Mouse (Mus musculus) right cerebral cortex, postnatal 4 days (tissue): ENCODE measurements at regions not wholly inside any gene's neighbourhood (a gene's known extent, or its start where the extent isn't known, plus 50 kb on each side); places are given as distances from the start of the nearest gene placed in this dataset.
"Not testable (repeated sequence)": the region's sequence is repeated elsewhere in the genome, so short reads cannot be mapped to it uniquely, and the experiment has no call there.

Experiments used
- DNase-seq: peaks from one replicate; pipeline ENCODE4 v3.0.0-alpha.2; 2022

- no peak for DNase-seq
These were observed 570.8 kb upstream of the Smc2 start for GRCm38 (mm10) chr4:51868250-51868649.

DNA sequence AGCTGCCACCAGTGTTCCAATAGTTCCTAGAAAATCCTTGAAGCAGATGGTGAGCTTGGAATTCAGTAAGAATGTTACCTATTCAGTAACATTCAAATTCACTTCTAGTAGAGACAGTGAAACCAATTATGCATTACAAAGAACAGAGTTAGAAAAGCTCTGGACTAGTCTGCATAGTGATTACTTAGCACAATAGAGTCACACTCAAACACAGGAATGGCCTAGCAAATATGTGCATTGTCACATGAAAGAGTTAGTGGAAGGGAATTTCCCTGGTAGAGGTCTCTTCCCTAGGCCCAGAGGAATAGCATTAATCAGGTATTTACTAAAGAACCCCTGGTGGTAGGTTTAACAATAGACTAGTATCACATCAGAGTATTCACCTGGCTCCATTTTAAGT is 570.3 kb upstream of the Smc2 start:
- not testable (repeated sequence) for DNase-seq

DNA sequence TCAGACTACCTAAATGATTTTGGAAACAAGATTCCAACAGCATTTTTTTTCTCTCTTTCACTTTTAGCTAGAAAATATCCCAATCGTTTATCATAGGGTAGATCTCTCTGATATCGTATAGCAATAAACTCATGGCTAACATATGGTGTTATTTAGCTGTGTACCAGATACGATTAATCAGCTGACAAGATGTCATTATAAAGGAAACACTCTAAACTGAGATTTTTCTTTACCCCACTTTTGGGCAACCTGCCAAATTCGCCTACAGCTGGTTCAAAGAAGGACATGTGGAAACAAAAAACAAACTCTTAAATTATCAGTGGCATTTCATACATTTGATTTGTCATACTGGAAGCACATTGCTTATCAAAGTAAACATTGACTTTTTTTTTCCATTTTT is 553.6 kb upstream of the Smc2 start:
- peak; percentile 7 for DNase-seq

DNA sequence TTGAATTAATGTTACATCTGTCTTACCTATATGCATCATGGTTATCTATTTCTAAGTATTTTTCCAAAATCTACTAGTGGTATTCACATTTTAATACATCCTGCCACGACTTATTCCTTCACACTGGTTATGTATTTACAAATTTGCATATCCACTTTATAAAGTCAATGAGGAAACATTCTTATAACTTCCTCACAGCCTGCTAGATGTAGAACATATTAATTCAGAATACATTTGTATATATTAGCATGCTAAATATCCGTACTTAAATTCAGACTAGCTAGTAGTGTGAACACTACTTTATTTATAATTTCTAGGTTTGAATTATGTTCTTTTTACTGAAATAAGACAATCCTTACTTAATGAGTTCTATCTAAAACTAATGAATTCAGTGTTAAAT is 549.8 kb upstream of the Smc2 start:
- no peak for DNase-seq

DNA sequence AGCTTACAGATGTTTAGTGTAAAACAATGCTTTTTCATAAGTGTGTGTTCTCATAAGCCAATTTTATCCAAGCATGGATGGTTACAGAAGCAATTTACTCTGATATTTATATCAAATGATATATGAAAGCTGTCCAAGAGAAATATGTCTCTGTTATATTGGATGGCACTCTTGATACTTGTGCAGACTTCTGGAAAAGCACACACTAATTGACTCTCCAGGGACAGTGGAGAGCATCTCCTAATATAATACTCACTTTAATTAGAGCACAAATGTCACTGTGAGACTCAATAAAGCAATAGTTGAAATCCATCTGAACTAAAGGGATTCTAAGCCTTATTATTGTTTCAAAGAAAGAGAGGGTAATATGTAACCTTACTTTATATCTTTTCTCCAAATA is 510.8 kb upstream of the Smc2 start:
- no peak for DNase-seq

DNA sequence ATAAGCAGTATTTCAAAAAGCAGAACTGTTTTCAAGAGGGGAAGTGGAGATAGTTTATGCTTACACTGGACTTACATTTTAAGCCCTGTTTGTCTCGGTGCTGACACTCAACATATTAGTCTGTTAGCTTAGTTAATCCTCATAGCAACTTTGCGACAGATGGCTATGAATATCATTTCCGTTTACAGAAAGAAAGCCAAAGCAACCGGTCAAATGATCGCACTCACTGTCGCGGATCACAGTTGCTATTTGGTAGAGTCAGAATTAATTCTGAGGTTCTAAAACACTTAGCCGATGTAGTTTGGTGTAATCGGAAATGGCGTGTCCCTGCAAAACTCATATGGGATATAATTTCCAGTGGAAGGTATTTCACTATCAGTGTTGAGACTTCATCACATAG is 469.3 kb upstream of the Smc2 start:
- no peak for DNase-seq

GRCm38 (mm10) chr4:51978962-51979361 is 460.1 kb upstream of the Smc2 start:
- DNase-seq, result peak; percentile 42

DNA sequence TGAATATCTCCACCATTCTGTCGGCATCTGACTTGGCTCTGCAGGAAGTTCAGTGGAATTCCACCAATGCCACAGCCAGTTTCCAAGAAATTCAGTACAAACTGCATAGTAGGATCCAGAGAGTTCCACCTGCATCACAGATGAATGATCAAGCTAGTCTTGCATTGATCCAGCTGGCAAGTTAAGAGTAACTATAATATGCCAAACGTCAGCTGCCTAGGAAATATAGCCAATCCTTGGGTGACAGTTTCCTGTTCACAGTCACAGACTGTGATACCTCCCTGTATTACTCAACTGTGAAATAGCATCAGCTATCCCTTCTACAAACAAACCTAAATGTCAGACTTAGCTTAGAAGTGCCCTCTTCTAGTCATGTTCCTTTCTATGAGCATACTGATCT is 446.6 kb upstream of the Smc2 start:
- DNase-seq, result no peak

DNA sequence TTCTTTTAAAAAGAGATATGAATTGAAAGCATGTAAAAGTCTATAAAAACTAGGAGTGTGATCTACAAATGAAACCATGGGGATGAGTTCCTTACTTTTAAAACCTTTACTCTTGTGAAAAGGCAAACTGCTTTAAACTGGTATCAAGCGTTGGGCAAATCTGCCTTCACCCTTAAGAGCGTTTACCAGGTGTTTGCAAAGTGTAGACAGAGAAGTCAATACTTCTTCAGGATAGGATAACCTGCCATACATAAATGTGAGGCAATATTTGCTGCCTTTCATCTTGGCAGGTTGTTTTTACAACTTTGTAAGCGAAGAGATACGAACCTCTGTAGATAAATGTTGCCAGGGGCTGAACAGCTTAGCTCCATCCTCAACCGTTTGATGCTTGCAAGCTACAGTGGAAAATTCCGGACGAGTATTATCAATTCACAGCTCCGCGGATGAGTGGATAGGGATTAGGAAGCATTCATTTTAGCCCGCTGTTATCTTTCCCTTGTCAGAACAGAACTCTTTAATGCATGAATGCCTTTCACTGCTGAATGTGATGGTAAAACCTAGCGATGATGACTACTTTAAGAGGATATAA is 402.2 kb upstream of the Smc2 start:
- no peak for DNase-seq

DNA sequence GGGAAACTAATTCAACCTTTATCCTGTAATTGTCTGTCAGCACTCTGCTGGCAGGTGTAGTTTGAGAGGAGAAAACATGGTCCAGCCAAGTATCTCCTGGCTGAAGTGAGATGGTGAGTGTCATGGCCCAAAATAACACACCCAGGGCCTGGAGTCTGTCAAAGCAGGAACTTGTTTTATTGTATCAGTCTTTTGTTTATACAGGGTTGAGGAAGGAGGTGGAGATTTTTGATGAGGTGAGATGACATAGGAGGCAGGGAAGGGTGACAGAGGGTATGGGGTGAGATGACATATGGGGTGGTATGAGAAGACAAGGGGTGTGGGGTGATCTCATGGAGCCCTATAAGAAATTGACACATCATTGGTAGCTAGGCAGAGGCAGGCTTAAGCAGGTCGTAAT is 395.6 kb upstream of the Smc2 start:
- DNase-seq, result no peak

DNA sequence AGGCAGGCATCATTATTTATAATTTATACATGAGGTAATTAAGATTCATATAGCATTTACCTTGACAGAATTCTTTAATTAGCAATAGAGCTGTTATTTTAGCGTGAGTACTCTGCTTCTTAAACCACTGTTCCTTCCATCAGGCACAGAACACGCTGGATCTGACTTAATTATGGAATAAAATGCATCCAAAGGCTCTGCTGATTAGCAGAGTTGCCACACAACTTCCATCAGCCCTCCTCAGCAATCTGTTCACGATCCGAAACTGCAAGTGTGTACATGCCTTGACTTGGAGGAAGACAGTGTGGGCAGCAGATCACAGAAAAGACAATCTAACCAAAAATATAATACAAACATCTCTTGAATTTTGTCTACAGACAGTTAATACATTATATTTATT is 388.1 kb upstream of the Smc2 start:
- DNase-seq, result no peak

DNA sequence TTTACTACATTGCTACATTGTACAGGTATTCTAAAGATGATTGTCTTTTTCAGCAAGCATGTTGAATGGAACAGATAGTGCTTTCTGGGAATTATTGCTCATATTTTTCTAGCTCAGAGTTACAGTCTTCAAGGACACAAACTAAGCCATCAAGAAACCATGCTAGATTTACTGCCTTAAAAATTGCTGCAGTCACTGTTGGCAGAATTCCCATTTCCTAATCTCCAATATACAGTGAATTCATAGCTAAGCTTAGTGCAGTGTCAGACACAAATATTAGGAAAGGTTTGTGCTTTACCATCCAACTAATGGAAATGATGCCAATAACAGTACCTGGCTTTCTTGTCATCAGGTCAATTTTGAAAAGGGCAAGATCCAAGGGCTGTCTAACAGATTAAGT is 383.0 kb upstream of the Smc2 start:
- DNase-seq, result no peak

GRCm38 (mm10) chr4:52060031-52060430 is 379.0 kb upstream of the Smc2 start:
- DNase-seq, result no peak

- no peak for DNase-seq
These were observed 339.9 kb upstream of the Smc2 start for GRCm38 (mm10) chr4:52099187-52099586.

GRCm38 (mm10) chr4:52105887-52106286 is 333.2 kb upstream of the Smc2 start:
- no peak for DNase-seq

DNA sequence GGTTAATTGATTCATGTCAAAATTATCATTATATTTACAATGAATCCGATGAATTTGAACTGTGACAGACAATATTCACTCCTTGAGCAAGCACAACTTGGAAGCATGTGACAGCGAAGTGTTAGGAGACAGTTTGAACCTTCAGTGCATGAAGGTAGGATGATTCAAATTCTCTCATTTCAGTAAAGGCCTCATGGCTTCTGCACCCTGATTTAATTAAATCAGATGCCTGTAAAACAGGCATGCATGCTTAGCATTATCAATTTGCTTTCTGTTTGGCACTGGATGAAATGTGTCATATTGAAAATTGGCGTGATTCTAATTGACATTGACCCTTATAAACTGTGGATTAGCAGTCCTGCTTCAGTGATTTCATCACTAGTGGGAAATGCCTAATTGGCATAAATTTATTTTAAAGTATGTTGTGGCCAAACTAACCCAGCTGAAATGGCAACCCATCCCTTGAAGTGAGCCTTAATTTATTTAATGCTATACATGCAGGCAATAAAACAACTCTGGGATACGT is 321.2 kb upstream of the Smc2 start:
- no peak for DNase-seq

GRCm38 (mm10) chr4:52118439-52119072 is 320.5 kb upstream of the Smc2 start:
- DNase-seq, result no peak

GRCm38 (mm10) chr4:52152565-52153164 is 286.4 kb upstream of the Smc2 start:
- no peak for DNase-seq

GRCm38 (mm10) chr4:52176240-52176639 is 262.8 kb upstream of the Smc2 start:
- DNase-seq, result no peak

DNA sequence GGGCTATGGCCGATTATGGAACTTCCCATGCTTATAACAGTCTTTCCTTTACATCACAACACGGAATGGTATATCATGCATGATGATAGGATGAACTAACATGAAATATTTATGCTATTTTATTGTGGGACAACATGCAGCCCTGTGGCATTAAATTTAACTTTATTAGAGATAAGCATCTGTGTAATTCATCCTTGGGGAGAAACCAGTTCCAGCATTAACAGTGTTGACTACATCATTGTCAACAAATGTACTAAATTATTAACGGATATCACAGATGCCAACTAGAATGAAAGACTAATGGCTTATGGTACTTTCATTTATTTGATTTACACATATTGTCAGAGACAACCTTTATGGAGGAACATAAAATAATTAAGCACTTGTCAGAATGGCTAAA is 241.3 kb upstream of the Smc2 start:
- DNase-seq, result no peak

DNA sequence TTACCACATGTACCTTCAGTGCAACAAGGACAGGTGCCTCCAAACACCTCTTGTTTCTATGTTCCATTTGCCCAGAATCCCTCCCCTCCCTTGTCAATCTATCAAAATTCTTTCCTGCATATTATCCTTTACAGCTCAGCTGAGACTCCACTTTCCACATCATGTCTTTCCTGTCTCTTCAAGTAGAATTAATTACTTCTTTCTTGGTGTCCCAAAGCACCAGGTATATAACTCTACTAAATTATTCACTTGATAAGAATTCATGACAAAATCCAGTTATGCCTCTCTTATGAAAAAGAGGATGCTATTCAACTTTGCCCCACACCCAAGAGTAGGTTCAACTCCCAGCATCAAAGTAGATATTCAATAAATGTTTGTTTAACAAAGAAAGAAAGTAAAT is 228.4 kb upstream of the Smc2 start:
- DNase-seq, result no peak

- DNase-seq, result no peak
These were observed 228.0 kb upstream of the Smc2 start for GRCm38 (mm10) chr4:52211022-52211421.

DNA sequence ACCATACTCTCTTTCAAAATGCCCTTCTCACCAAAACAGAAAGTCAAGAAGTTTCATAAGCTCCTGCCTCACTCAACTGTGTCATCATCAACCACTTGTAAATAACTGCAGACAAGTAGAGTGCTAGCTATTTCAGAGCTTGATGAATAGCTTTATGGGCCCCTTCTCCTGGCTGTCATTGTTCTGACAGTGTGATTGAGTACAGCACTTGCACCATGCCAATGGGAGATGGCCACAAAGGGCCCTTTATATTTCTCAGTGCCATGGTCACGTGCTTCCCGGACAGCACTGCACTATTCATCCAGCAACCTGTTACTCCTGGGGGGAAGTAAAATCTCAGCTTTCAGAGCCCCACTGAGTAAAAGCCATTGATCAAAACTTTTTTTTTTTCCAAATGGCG is 225.7 kb upstream of the Smc2 start:
- DNase-seq, result no peak
